Mouse (Mus musculus) liver, postnatal 0 days (tissue): ENCODE measurements at regions not wholly inside any gene's neighbourhood (a gene's known extent, or its start where the extent isn't known, plus 50 kb on each side); places are given as distances from the start of the nearest gene placed in this dataset. TPM values are rescaled to one million over a fixed set of nuclear protein-coding genes. Genes with fewer than 3 reads are reported as not detected.

Experiments
- ATAC-seq: fragments of 200-750 bp; cut with Nextera tagmentation; 2 replicates; pipeline ENCODE4 v1.8.0; 2017; ENCODE audit warnings: mild to moderate bottlenecking, moderate library complexity
- DNase-seq: peaks from one replicate; pipeline ENCODE4 v3.0.0-alpha.2; 2016
- H3K27ac ChIP-seq: fragments of 300-500 bp; sonication (generic); 2 replicates; pipeline ENCODE4 v1.5.1; 2014; ENCODE audit warnings: antibody characterized with exemption, moderate library complexity, mild to moderate bottlenecking, low read depth
- H3K27me3 ChIP-seq: fragments of 300-500 bp; sonication (generic); 2 replicates; pipeline ENCODE4 v1.6.1; 2014; ENCODE audit warnings: low read length, control low read depth, mixed read lengths; ENCODE audit not compliant: insufficient read depth
- H3K36me3 ChIP-seq: fragments of 300-500 bp; sonication (generic); replicated peaks from 2 replicates; pipeline ENCODE4 v1.6.1; 2014; ENCODE audit warnings: mild to moderate bottlenecking, control low read depth, low read length, moderate library complexity, mixed read lengths; ENCODE audit not compliant: insufficient read depth
- H3K4me1 ChIP-seq: fragments of 300-500 bp; sonication (generic); 2 replicates; pipeline ENCODE4 v1.6.1; 2014; ENCODE audit warnings: antibody characterized with exemption, mild to moderate bottlenecking, control low read depth; ENCODE audit not compliant: insufficient read depth
- H3K4me2 ChIP-seq: fragments of 300-500 bp; sonication (generic); 2 replicates; pipeline ENCODE4 v1.6.1; 2014; ENCODE audit warnings: low read depth, mild to moderate bottlenecking, low read length, moderate library complexity, mixed read lengths
- H3K4me3 ChIP-seq: fragments of 300-500 bp; sonication (generic); 2 replicates; pipeline ENCODE4 v1.5.1; 2014; ENCODE audit warnings: low read depth, low read length
- H3K9ac ChIP-seq: fragments of 300-500 bp; sonication (generic); replicated peaks from 2 replicates; pipeline ENCODE4 v1.6.1; 2014; ENCODE audit warnings: mild to moderate bottlenecking, moderate library complexity
- H3K9me3 ChIP-seq: fragments of 300-500 bp; sonication (generic); 2 replicates; pipeline ENCODE4 v1.6.1; 2016; ENCODE audit warnings: mild to moderate bottlenecking, control low read depth, low read length, mixed read lengths
- CTCF ChIP-seq: sonication (generic); IDR thresholded peaks from 2 replicates; pipeline ENCODE4 v1.5.1; 2016; ENCODE audit warnings: antibody characterized with exemption, low read depth
- EP300 ChIP-seq: IDR thresholded peaks from 2 replicates; pipeline ENCODE4 v1.6.1; 2016; ENCODE audit warnings: antibody characterized with exemption, low read depth, mild to moderate bottlenecking
- WGBS: fragments of 180-500 bp; shearing (Covaris S2); extraction: QIAGEN DNeasy Blood & Tissue Kit; methylation state at CpG from one replicate; pipeline ENCODE4 v1.1.7; 2014; ENCODE audit not compliant: insufficient replicate concordance; 5-methylcytosine and 5-hydroxymethylcytosine counted together
- microRNA-seq: library from miRNA; unstranded; fragments of <30 nt; microRNA quantifications from one replicate; pipeline ENCODE4, GENCODE M21; 2016

- no peaks in the 10 kb centered on the region for H3K4me1 ChIP-seq
- DNase-seq, result no peak
- no peak for ATAC-seq
- no peak for TF ChIP-seq EP300
- TF ChIP-seq CTCF, result no peak
- no peak overlapping the region for H3K4me2 ChIP-seq
- no peak overlapping the region for H3K9ac ChIP-seq
- no peaks in the 10 kb centered on the region for H3K36me3 ChIP-seq
- H3K4me3 ChIP-seq, result no peak overlapping the region
- no peak overlapping the region for H3K27ac ChIP-seq
- 60% methylated on average over 2 of the region's 2 CpGs for WGBS
- H3K9me3 ChIP-seq, result no peaks in the 10 kb centered on the region
- H3K27me3 ChIP-seq, result no peaks in the 10 kb centered on the region
Measured at GRCm38 (mm10) chr11:37309691-37310090, 73.9 kb upstream of the Tenm2 start.

GRCm38 (mm10) chr11:37306656-37307055 lies 70.9 kb upstream of the Tenm2 start:
- H3K9me3 ChIP-seq, result no peaks in the 10 kb centered on the region
- H3K9ac ChIP-seq, result no peak overlapping the region
- no peak for ATAC-seq
- no peak for TF ChIP-seq CTCF
- TF ChIP-seq EP300, result no peak
- no peak overlapping the region for H3K27ac ChIP-seq
- H3K4me3 ChIP-seq, result no peak overlapping the region
- no peaks in the 10 kb centered on the region for H3K36me3 ChIP-seq
- 63% methylated on average over 2 of the region's 2 CpGs for WGBS
- DNase-seq, result no peak
- no peaks in the 10 kb centered on the region for H3K4me1 ChIP-seq
- H3K27me3 ChIP-seq, result no peaks in the 10 kb centered on the region
- H3K4me2 ChIP-seq, result no peak overlapping the region

Small RNA genes lying in the stretch of these regions (microRNA-seq; reads per million reads assigned to microRNA genes)
- not detected for gene Gm25693
